Mouse (Mus musculus): ENCODE results near the gene Camkv. TPM values are rescaled to one million over a fixed set of nuclear protein-coding genes. Genes with fewer than 3 reads are reported as not detected.

Gene Camkv
- polyA plus RNA-seq, 1 experiment: 40.3 TPM

GRCm38 (mm10) chr9:107949922-107950235 is 14.4 kb downstream of the Camkv start, which contains the start of gene Traip:
TSS of gene Traip (plus strand) at chr9:107950136.
- no peak for DNase-seq (ENCODE audit: low read depth)
- no peak for TF ChIP-seq CTCF (IDR thresholded peaks at IDR 0.05; ENCODE audit: borderline replicate concordance, extremely low read depth, insufficient read depth, insufficient read length)
- no peak for TF ChIP-seq POLR2A (IDR thresholded peaks at IDR 0.05; ENCODE audit: borderline replicate concordance, extremely low read depth, insufficient read depth, insufficient read length, poor library complexity, severe bottlenecking)

GRCm38 (mm10) chr9:107950460-107951355 is 15.2 kb downstream of the Camkv start:
- peak; percentile 97 for DNase-seq (ENCODE audit: low read depth)
- TF ChIP-seq POLR2A (IDR thresholded peaks at IDR 0.05; ENCODE audit: borderline replicate concordance, extremely low read depth, insufficient read depth, insufficient read length, poor library complexity, severe bottlenecking): peak; percentile 40; the same call in 1 of the 2 replicates
- TF ChIP-seq CTCF (IDR thresholded peaks at IDR 0.05; ENCODE audit: borderline replicate concordance, extremely low read depth, insufficient read depth, insufficient read length): no peak

DNA sequence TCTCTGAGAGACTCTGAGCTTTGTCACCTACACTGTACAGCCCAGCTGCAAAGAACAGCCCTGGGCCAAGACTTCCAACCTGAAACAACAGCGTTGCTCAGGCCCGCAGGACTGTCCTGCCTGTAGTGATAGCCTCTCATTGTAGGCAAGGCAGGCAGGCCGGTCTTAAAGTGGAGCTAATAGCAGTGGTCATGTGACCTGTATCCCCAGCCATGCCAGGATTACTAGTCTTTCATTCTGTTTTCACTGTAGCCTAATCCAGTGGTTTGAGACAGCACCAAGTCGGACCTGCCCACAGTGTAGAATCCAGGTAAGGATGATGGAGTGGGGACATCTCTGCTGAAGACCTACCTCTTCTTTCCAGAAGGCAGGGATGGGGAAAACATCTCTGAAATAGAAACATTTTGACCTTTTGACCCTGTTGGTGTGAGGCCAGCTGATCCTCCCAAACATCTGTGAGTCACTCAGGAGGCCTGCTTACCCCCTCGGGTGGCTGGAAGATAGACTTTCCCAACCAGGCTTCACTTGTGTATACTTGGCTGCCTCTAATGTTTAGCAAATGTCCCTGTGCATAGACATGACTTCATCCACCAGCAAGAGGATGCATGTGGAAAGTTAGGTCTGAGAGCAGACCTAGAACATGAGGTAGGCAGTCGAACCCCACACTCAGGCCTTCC is 20.3 kb downstream of the Camkv start:
- DNase-seq (ENCODE audit: low read depth): no peak
- no peak for TF ChIP-seq POLR2A (IDR thresholded peaks at IDR 0.05; ENCODE audit: borderline replicate concordance, extremely low read depth, insufficient read depth, insufficient read length, poor library complexity, severe bottlenecking)
- no peak for TF ChIP-seq CTCF (IDR thresholded peaks at IDR 0.05; ENCODE audit: borderline replicate concordance, extremely low read depth, insufficient read depth, insufficient read length)

- TF ChIP-seq POLR2A (IDR thresholded peaks at IDR 0.05; ENCODE audit: borderline replicate concordance, extremely low read depth, insufficient read depth, insufficient read length, poor library complexity, severe bottlenecking): no peak
- no peak for TF ChIP-seq CTCF (IDR thresholded peaks at IDR 0.05; ENCODE audit: borderline replicate concordance, extremely low read depth, insufficient read depth, insufficient read length)
- DNase-seq (ENCODE audit: low read depth): peak; percentile 62
Measured at GRCm38 (mm10) chr9:107957141-107957540, 21.7 kb downstream of the Camkv start.

DNA sequence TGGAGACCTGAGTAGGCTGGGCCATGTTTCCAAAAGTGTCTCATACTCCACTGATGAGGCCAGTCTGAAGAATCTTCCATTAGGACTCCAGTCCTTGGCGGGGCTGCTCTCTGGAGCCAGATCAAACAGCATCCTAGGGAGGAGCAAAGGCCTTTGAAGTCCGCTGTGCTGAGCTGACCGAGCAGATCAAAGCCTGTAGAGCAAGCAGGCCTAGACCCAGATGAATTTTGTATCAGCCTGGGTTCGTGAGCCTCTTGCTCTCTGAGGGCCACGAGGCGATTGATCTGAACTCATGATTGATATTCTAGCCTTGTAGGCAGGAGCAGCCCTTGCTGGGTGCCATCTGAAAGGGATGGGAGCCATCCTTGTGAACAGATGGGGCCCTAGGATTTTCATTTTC is 24.4 kb downstream of the Camkv start:
- peak; percentile 36 for DNase-seq (ENCODE audit: low read depth)
- TF ChIP-seq CTCF (IDR thresholded peaks at IDR 0.05; ENCODE audit: borderline replicate concordance, extremely low read depth, insufficient read depth, insufficient read length) (no peak), POLR2A (IDR thresholded peaks at IDR 0.05; ENCODE audit: borderline replicate concordance, extremely low read depth, insufficient read depth, insufficient read length, poor library complexity, severe bottlenecking) (no peak)

DNA sequence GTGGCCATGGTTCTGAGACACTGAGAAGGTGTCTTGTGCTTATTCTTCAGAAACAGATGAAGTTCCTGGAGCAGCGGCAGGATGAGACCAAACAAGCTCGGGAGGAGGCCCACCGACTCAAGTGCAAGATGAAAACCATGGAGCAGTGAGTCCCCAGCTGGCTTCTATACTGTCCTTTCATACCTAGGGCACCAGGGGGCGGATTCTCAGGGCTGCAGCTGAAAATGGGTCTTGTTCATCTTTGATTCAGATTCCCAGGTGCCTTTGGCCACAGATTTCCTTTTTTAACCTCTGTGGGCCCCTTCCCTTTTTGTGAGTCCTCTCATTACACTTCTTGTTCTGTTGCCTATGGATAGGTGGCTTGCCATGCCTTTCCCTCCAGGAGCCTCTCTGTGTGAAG is 25.5 kb downstream of the Camkv start:
- DNase-seq (ENCODE audit: low read depth): no peak
- TF ChIP-seq POLR2A (IDR thresholded peaks at IDR 0.05; ENCODE audit: borderline replicate concordance, extremely low read depth, insufficient read depth, insufficient read length, poor library complexity, severe bottlenecking): no peak
- TF ChIP-seq CTCF (IDR thresholded peaks at IDR 0.05; ENCODE audit: borderline replicate concordance, extremely low read depth, insufficient read depth, insufficient read length): no peak; the same call in 1 of the 2 replicates

DNA sequence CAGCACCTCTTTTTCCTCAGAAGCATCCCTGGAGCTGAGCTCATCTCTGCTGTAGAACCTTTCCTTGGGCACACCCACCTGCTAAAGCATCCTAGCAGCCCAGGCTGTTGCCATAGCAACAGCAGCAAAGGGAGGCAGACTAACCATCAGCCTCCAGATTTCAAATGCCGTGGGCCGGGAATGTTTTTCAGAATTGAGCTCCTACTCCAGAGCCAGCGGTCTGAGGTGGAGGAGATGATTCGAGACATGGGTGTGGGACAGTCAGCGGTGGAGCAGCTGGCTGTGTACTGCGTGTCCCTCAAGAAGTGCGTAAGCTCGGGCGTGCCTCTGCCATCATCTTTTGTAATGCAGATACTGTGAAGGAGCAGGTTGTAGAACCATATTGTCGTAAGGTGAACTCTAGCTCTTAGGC is 25.9 kb downstream of the Camkv start:
- peak; percentile 87 for DNase-seq (ENCODE audit: low read depth)
- TF ChIP-seq CTCF (IDR thresholded peaks at IDR 0.05; ENCODE audit: borderline replicate concordance, extremely low read depth, insufficient read depth, insufficient read length): no peak
- TF ChIP-seq POLR2A (IDR thresholded peaks at IDR 0.05; ENCODE audit: borderline replicate concordance, extremely low read depth, insufficient read depth, insufficient read length, poor library complexity, severe bottlenecking): no peak

GRCm38 (mm10) chr9:107961881-107962280 is 26.4 kb downstream of the Camkv start:
- DNase-seq (ENCODE audit: low read depth): peak; percentile 72
- TF ChIP-seq POLR2A (IDR thresholded peaks at IDR 0.05; ENCODE audit: borderline replicate concordance, extremely low read depth, insufficient read depth, insufficient read length, poor library complexity, severe bottlenecking) (no peak), CTCF (IDR thresholded peaks at IDR 0.05; ENCODE audit: borderline replicate concordance, extremely low read depth, insufficient read depth, insufficient read length) (peak; percentile 45; the same call in 1 of the 2 replicates)

- no peak for TF ChIP-seq POLR2A (IDR thresholded peaks at IDR 0.05; ENCODE audit: borderline replicate concordance, extremely low read depth, insufficient read depth, insufficient read length, poor library complexity, severe bottlenecking)
- TF ChIP-seq CTCF (IDR thresholded peaks at IDR 0.05; ENCODE audit: borderline replicate concordance, extremely low read depth, insufficient read depth, insufficient read length): no peak
- no peak for DNase-seq (ENCODE audit: low read depth)
Measured at GRCm38 (mm10) chr9:107962916-107963315, 27.4 kb downstream of the Camkv start.

DNA sequence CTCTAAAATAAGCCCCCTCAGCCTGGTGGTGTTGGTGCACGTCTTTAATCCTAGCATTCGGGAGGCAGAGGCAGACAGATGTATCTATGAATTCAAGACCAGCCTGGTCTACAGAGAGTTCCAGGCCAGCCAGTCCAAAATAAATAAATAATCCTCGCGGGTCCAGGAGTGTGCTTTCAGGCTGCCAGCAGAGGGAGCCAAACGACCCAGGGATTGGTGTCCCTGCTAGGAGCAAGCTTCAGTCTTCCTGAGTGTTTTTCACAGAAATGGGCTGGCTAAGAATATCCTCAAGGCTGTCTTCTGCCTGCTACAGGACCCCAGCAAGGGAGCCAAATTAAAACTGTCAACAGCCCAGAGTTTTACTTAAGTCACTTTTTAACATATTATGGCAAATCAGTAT is 28.2 kb downstream of the Camkv start:
- TF ChIP-seq POLR2A (IDR thresholded peaks at IDR 0.05; ENCODE audit: borderline replicate concordance, extremely low read depth, insufficient read depth, insufficient read length, poor library complexity, severe bottlenecking) (no peak), CTCF (IDR thresholded peaks at IDR 0.05; ENCODE audit: borderline replicate concordance, extremely low read depth, insufficient read depth, insufficient read length) (peak; percentile 96)
- DNase-seq (ENCODE audit: low read depth): peak; percentile 86

- TF ChIP-seq CTCF (IDR thresholded peaks at IDR 0.05; ENCODE audit: borderline replicate concordance, extremely low read depth, insufficient read depth, insufficient read length) (no peak), POLR2A (IDR thresholded peaks at IDR 0.05; ENCODE audit: borderline replicate concordance, extremely low read depth, insufficient read depth, insufficient read length, poor library complexity, severe bottlenecking) (no peak)
- no peak for DNase-seq (ENCODE audit: low read depth)
Measured at GRCm38 (mm10) chr9:107964681-107965080, 29.2 kb downstream of the Camkv start.
